Mouse (Mus musculus) layer of hippocampus, adult 9-11 months (tissue): Measurements from ENCODE around the gene Cyp26a1.

ENCODE experiments used
- DNase-seq: peaks from one replicate; pipeline ENCODE4 v3.0.0; 2022

The Cyp26a1 gene

DNA sequence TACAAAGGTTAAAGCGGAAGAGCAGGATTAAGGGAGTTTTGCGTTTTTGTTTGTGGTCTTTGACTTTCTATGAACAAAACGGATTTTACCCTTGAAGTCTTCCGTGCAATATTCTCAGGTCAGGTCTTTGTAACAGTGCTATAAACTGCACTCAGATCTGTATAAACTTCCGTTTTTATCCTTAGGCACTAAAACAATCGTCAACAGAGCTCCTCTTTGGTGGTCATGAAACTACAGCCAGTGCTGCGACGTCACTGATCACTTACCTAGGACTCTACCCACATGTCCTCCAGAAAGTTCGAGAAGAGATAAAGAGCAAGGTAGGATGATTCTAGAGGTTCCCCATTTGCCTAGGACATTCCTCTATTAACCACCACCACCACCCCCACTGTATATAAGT lies 2.1 kb downstream of the Cyp26a1 start:
- no peak for DNase-seq

DNA sequence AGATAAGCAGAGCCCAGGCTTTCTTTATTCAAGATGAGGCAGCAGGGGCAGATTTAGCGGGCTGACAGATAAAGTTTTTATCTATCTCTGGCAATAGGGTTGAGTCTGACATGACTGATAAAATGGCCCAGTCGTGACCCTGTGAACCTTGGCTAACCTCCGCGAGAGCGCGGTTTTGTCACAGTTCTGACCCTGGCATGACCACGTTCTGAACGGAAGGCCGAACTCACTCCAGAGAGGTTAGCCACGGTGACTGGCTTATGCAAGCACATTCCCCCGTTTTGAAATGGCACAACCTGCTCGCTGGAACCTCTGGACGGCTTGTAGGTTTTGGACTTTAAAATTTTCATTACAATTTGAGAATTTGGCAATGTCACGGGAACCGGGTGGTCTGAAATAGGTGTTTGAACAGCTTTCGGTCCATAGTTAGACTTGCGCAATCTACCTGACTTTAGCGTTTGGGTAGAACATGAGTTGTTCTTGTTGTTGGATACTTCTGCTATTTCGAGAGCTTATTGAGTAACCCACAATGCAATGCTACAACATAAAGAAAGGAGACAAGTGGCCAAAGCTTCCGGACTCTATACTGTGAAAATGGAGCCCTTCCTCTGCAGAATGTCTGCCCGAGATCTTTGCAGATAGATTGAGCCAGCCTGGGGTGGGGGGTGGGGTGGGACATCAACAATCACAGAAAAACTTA lies 4.9 kb downstream of the Cyp26a1 start:
- DNase-seq: no peak

DNA sequence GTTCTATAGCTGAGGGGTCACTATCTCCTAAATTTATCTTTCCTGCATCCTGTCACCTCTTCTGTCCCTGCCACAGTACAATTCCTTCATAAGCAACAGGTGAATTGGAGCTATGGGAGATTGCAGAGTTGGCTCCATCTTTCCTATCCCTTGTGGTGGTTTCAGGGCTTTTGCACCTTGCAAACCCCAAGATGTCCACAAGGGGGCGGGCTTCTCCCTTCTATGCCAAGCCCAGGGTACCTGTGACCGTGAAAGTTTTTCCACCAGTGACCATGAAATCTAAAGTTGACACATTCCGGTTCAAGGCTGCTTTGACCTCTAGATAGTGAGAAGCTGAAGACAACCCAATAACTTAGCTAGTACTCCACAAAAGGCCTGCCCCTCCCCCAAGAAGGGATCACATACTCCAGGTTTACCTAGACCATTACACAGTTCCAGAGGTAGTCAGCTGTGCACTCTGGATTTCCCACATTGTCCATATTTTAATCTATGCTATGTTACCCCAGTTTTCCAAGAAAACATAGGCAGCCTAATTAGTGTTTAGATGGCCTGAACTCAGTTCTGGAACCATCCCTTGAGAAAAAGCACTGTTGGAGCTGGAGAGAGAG lies 6.4 kb downstream of the Cyp26a1 start:
- peak; percentile 26 for DNase-seq

DNA sequence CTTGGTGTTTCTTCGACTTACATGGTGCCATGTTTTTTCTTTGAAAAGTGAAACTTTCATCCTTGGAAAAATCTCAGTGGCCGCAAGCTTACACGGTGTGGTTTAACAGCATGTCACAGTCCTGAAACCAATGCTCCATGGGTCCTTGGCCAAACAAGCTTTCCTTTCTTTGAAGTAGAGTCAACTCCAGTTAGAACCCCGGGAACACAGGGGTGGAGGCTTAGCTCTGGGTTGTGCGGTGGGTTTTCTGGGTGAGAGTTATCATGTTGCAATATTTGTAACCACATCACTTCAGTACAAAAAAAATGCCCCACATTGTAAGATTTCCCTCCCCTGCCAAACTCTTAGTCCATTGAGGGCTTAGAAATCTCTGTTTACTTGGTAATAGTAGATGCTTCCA lies 8.1 kb downstream of the Cyp26a1 start:
- DNase-seq: no peak

DNA sequence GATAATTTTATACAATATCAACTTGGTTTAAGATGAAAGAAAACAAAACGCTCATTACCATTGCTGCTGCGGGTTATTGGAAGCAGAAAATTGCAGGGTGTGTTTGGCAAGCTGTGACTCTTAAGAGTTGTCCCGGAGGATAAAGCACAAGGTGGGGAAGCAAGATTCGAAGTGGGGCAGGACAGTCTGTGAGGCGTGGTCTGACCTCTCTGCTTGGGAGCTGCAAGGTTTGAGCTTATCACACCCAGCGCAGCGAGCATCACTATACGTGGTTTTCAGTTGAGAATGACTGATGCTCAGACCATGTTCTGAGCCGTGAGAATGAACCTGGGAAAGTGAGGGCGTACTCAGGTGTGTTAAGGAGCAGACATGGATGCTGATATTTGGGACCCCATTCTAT lies 17.1 kb downstream of the Cyp26a1 start:
- no peak for DNase-seq

DNA sequence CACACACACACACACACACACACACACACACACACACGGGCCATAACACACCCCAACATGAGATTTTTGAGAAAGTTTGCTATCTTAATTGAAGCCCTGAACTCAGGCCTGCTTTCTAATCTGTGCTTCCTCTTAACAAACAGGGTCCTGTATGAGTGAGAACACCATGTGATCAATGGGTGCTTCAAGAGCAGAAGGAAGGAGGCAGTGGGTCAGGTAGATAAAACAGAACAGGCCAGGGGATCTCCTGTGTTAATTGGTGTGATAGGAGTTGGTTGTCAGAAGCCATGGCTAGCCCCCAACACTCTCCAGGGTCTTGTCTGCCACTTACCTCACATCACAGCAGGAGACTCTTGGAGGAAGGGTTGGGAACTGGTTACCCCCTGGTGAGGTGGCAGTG lies 18.4 kb downstream of the Cyp26a1 start:
- no peak for DNase-seq

DNA sequence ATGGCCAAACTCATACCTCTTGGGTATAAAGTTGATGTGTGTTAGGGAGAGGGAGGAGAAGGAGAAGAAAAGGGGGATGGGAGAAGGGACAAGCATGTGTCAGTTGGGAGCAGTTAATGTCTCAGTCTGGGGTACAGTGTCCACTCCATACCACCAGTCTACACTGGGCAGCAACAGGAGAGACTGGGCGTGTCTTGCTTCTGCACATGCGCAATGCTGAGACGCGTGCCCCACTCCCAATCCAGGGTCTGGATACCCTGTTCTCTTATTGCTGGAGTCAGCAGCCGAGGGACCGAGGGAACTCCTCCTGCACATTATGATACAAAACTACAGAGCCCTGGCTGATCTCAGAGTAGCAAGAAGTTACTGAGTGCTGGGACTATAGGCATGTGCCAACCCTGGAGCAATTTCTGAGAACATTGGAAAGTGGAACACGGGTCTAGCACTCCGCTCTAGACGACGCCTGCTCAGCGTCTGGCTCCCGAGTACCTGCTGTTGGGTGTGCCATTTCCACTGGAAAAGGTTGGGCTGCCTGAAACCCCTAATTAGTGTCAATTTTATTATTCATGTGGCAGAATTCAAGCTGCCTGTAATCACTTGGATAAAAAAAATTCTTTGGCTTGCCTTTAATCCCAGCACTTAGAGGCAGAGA lies 19.1 kb downstream of the Cyp26a1 start:
- DNase-seq: no peak

DNA sequence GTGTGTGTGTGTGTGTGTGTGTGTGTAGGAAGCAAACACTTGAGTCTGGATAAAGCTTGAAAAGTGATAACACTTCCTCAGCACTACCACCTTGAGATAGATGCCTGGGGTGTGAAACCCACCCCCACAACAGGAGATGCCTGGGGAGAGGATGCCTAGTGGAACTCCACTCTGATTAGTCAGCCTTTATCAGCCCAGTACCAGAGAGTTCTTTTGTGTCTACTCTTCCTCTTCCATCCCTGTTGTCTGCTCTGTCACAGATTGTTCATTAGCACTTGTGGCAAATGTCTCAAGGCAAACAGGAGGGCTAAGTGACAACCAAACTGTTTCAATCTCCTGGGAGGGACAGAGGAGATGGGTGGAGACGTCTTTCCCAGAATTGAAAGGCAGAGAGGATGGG lies 21.6 kb downstream of the Cyp26a1 start:
- DNase-seq: no peak

DNA sequence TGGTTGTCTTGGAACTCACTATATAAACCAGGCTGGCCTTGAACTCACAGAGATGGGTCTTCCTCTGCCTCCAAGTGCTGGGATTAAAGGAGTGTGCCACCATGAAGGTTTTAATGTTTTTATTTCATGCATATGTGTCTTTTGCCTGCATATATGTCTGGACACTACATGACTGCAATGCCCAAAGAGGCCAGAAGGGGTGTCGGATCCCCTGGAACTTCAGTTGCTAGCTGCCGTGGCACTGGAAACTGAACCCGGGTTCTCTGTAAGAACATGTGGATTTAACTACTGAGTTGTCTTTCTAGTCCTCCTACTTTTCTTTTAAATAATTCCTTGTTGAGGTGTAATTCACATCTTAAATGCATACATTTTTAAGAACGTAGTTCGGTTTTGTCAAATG lies 27.0 kb downstream of the Cyp26a1 start:
- DNase-seq: no peak

DNA sequence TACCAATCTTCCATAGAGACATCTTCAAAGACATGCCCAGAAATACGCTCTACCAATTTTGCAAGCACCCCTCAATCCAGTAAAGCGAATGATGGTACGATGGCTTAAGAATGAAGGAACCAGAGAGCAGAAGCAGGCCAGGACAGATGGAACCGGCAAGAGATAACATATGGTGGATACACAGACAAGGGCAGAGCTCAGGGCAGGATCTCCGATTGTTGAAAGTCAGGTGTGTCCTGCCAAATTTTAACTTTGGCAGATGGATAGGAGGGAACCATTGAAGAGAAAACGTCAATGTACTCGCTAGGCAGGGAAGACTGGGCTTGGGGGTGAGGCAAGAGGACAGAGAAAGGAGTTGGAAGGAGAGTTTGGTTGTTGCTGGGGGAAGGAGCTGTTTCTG lies 29.0 kb downstream of the Cyp26a1 start:
- no peak for DNase-seq

DNA sequence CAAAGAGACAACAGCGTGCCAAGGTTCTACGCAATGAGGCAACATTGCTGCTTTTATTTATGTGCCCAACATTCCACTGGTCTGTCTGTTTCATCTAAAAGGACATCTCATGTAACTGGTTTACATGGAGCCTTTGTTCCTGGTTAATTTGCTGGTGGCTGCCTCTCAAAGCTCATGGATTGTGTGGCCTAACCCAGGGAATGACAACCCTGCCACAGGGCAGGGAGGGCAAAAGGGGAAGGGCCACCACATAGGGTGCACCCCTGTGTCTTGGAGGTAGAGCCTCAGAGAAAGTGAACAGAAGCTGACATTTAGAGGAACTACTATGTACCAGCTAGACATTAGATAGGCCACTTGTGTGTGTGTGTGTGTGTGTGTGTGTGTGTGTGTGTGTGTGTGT lies 29.8 kb downstream of the Cyp26a1 start:
- no peak for DNase-seq

DNA sequence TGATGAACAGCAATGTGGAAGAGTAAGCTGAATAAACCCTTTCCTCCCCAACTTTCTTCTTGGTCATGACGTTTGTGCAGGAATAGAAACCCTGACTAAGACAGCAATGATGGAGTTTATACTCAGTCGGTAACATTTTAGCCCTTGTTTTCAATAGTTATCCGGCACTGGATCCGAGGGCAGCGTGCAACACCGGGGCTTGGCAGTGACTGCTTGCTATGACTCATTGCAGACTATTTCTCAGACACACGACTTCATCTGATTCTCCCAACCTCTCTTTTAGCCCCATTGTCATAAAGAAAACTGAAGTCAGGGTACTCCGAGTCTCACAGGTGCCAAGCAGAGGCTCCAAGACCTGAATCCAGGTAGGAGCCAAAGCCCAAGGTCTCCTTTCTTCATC lies 37.8 kb downstream of the Cyp26a1 start:
- DNase-seq: no peak

DNA sequence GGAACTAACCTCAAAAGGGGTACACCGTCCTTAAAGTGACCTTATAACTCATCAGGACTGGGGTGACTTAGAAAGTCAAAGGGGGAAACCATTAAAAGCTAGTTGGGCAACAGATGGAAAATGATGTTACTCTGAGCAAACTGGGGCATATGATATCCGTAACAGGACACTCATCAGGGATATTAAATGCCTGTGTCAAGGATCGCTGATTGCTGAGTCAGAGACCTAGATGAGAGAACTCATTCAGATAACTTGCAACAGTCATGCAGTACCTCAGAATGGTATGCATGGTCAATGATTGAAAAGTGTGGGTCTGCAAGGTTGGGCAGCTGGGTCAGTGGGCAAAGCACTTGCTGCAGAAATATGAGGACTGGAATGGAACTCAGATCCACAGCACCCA lies 41.0 kb downstream of the Cyp26a1 start:
- DNase-seq: no peak

DNA sequence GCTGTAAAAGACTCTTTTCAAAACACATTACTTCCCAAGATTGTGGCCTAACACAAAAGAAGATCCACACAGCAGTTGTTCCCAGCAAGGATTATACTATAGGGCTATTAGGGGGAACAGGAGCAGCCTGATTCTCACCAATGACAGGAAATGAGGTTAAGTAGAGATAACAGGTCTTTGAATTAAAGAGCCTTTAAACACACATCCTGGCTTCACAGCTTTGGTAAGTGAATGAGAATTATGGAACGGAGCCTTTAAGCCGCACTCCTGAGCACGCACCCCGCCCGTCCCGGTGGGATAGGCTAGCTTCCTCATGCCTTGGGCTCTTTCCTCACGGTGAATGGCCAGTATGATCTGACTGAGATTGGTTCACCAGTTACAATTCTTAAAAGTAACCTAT lies 42.4 kb downstream of the Cyp26a1 start:
- no peak for DNase-seq
